Mouse (Mus musculus) heart, adult 2 months (tissue): ENCODE data around the gene Kpna2.

Experiments
- CTCF ChIP-seq: fragments of 200-600 bp; IDR thresholded peaks from 2 replicates; pipeline ENCODE4 v1.8.1; 2022; ENCODE audit warnings: antibody characterized with exemption, mild to moderate bottlenecking, moderate library complexity
- EP300 ChIP-seq: fragments of 200-500 bp; IDR thresholded peaks from 2 replicates; pipeline ENCODE4 v1.6.1; 2011; ENCODE audit warnings: low read depth, low read length, control low read depth; ENCODE audit not compliant: insufficient read depth

DNA sequence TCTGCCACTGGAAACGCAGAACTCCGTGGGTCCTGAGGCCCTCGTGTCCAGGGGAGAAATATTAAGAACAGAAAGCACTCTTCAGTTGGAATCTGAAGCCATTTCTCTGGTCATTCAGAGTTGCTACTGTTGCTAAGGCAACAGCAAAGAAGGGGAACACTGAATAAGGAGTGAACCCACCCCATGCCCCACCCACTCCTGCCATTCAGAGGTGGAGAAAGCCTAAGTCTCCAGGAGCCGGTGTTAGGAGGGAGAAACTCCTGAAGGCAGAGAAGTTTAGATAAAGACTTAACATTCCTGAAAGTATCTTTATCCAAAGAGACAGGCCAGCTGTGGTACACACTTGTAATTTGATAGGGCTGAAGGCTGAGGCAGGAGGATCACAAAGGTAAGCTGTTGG is 20.0 kb upstream of the Kpna2 start:
- TF ChIP-seq CTCF (no peak), EP300 (no peak)
